In the genomic region with DNA sequence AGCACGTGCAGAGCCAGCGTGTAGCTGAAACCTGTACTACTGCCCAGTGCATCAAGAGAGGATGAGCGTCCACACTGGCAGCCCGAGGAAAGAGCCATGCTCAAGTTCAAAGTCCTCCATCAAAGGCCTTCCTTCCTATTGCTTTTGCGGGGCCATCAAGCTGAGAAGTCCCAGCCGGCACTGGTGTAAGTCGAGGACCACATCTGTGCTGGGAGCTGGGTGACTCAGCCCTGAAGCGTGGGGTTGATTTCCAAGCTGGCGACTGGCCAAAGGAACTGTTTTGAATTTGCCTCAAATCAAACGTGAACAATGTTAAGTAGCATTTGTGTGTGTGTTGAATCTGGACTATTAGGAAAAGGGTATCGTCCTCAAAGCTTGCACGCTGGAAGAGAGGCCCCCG, we compare ENCODE assay signal across 8 mouse cellular contexts. TPM values are rescaled to one million over a fixed set of nuclear protein-coding genes. Genes with fewer than 3 reads are reported as not detected.
DNase-seq lines count a peak whose midpoint lies in the region; ATAC-seq and TF ChIP-seq lines count a peak whose summit lies in the region.

No protein-coding gene starts in this region.

- no peak overlapping the region for H3K9ac ChIP-seq in kidney, embryonic 14.5 days (ENCODE audit: low read depth, low read length)
- H3K9ac ChIP-seq in limb, embryonic 14.5 days (ENCODE audit: low read depth, low read length, severe bottlenecking): no peak overlapping the region
- H3K9ac ChIP-seq in stomach, embryonic 15.5 days: no peak overlapping the region

- no peak for TF ChIP-seq POLR2A in limb, embryonic 14.5 days (IDR thresholded peaks at IDR 0.05; ENCODE audit: borderline replicate concordance, extremely low read depth, insufficient read depth, insufficient read length)

- H3K9me3 ChIP-seq in kidney, embryonic 14.5 days (ENCODE audit: control insufficient read depth, low read length): no peaks in the 10 kb centered on the region
- no peaks in the 10 kb centered on the region for H3K9me3 ChIP-seq in limb, embryonic 14.5 days (ENCODE audit: control insufficient read depth, low read length)
- no peaks in the 10 kb centered on the region for H3K9me3 ChIP-seq in stomach, embryonic 15.5 days

- H3K4me3 ChIP-seq in kidney, embryonic 14.5 days (ENCODE audit: low read length): no peak overlapping the region
- no peak overlapping the region for H3K4me3 ChIP-seq in limb, embryonic 14.5 days (replicated peaks; ENCODE audit: low read length)
- no peak overlapping the region for H3K4me3 ChIP-seq in stomach, embryonic 15.5 days (replicated peaks)

- H3K4me1 ChIP-seq in kidney, embryonic 14.5 days (ENCODE audit: control insufficient read depth, insufficient read depth, low read length): peaks cover 25% of the 10 kb centered on the region
- peaks cover 40% of the 10 kb centered on the region for H3K4me1 ChIP-seq in limb, embryonic 14.5 days (ENCODE audit: control insufficient read depth, insufficient read depth, low read length)
- H3K4me1 ChIP-seq in stomach, embryonic 15.5 days: peaks cover 35% of the 10 kb centered on the region

- no peaks in the 10 kb centered on the region for H3K36me3 ChIP-seq in kidney, embryonic 14.5 days (ENCODE audit: control insufficient read depth, insufficient read depth, low read length)
- no peaks in the 10 kb centered on the region; the same call in 1 of the 2 replicates for H3K36me3 ChIP-seq in limb, embryonic 14.5 days (ENCODE audit: control insufficient read depth, insufficient read depth, low read length)
- H3K36me3 ChIP-seq in stomach, embryonic 15.5 days: no peaks in the 10 kb centered on the region

- H3K4me2 ChIP-seq in kidney, embryonic 14.5 days (replicated peaks; ENCODE audit: low read depth, low read length): no peak overlapping the region
- no peak overlapping the region for H3K4me2 ChIP-seq in limb, embryonic 14.5 days (replicated peaks; ENCODE audit: low read depth, low read length, severe bottlenecking)
- 0 out of 2 replicates have a peak overlapping the region, but pooled peaks have one; percentile 13 for H3K4me2 ChIP-seq in stomach, embryonic 15.5 days

- peak; percentile 79 for ATAC-seq in kidney, embryonic 14.5 days (ENCODE audit: low FRiP score, low TSS enrichment)
- peak; percentile 65; the same call in 1 of the 2 replicates for ATAC-seq in limb, embryonic 14.5 days (ENCODE audit: low FRiP score, low read depth)
- ATAC-seq in stomach, embryonic 15.5 days (ENCODE audit: insufficient read depth, low FRiP score, low read depth): peak; percentile 58; the same call in 1 of the 2 replicates

- H3K27me3 ChIP-seq in kidney, embryonic 14.5 days (ENCODE audit: control insufficient read depth, insufficient read depth, low read length): no peaks in the 10 kb centered on the region
- no peaks in the 10 kb centered on the region for H3K27me3 ChIP-seq in limb, embryonic 14.5 days (ENCODE audit: control insufficient read depth, insufficient read depth, low read length)
- no peaks in the 10 kb centered on the region for H3K27me3 ChIP-seq in stomach, embryonic 15.5 days (replicated peaks)

- peak; percentile 37 to 69 for DNase-seq in urinary bladder, adult 18-20 months (ENCODE audit: low spot score in 2 of 2)
- DNase-seq in urinary bladder, adult 2 months (ENCODE audit: low spot score): no peak
- peak; percentile 59 to 62 for DNase-seq in frontal cortex, postnatal 36 days (ENCODE audit: low spot score in 2 of 2)
- DNase-seq in limb, embryonic 14.5 days (ENCODE audit: low spot score): peak; percentile 85
- no peak for DNase-seq in cerebellum, adult 11-12 months
- DNase-seq in c-Kit-positive CD71-positive TER-119-positive erythroid progenitor cells, embryonic 14.5 days (ENCODE audit: low spot score): no peak

- H3K27ac ChIP-seq in kidney, embryonic 14.5 days (ENCODE audit: low read depth, low read length): no peak overlapping the region
- H3K27ac ChIP-seq in limb, embryonic 14.5 days (replicated peaks; ENCODE audit: low read depth, low read length): peak overlapping the region; percentile 43; the same call in 1 of the 2 replicates
- peak overlapping the region; percentile 83 for H3K27ac ChIP-seq in stomach, embryonic 15.5 days

- 21% methylated on average over 13 of the region's 13 CpGs for WGBS in kidney, embryonic 14.5 days
- 15% methylated on average over 13 of the region's 13 CpGs for WGBS in limb, embryonic 14.5 days
- WGBS in stomach, embryonic 15.5 days: 15% methylated on average over 13 of the region's 13 CpGs

RNA-seq across cellular contexts. Expression of gene Nfatc2, which starts 57.4 kb away (rescaled TPM):
- polyA plus RNA-seq in urinary bladder, adult 2 months (2012; rRNA removed): 2.4 and 4.9 TPM in 2 replicates
- polyA plus RNA-seq in kidney, embryonic 14.5 days (2014; fragmentation: Nextera tagmentation; extraction: Ambion mirVana): 1.7 and 2.7 TPM in 2 replicates
- polyA plus RNA-seq in limb, embryonic 14.5 days (2012; rRNA removed): 9.4 and 11.4 TPM in 2 replicates
- polyA plus RNA-seq in limb, embryonic 14.5 days (2014; fragmentation: Nextera tagmentation; extraction: Ambion mirVana): 8.8 and 9.0 TPM in 2 replicates
- 3.6 and 3.9 TPM in 2 replicates for polyA plus RNA-seq in stomach, embryonic 15.5 days (2015; fragmentation: Nextera tagmentation; extraction: Ambion mirVana)

Comparison
In these comparisons a context has a peak if more than half of its experiments do, and no peak if none do; other contexts are left out.
1. DNase-seq: peak in urinary bladder, adult 18-20 months (2 of 2), frontal cortex, postnatal 36 days (2 of 2) and limb, embryonic 14.5 days (single experiment); none in urinary bladder, adult 2 months (single experiment), cerebellum, adult 11-12 months (single experiment) and c-Kit-positive CD71-positive TER-119-positive erythroid progenitor cells, embryonic 14.5 days (single experiment).
2. Peak in every context shown above with its lines, with median percentiles within 50 percentile points of each other: ATAC-seq.